Mouse (Mus musculus) skeletal muscle tissue, adult 2 months (tissue): ENCODE measurements around the gene Sox11.

Source experiments
- DNase-seq: peaks from one replicate; pipeline ENCODE4 v3.0.0-alpha.2; 2012; ENCODE audit warnings: low read depth, low spot score

The Sox11 gene

GRCm38 (mm10) chr12:27336801-27337200, 5.6 kb downstream of the Sox11 start:
- no peak for DNase-seq

DNA sequence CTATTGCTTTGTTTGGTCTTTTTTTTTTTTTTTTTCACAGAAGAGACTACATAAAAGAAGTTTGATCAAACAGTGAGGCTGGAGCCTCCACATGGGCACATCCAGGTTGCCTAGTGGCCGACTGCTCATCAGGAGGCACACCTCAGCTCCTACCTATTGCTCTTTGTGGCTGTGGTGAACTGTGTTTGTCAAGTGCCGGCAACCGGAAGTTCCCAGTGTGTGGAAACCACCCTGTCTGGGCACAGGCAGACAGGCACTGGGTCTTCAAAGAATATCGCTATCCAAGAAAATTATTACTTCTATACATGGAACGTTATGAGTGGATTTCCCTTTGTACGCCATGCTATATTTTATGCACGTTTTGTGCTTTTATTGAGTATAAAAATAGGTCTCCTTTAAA, 6.0 kb downstream of the Sox11 start:
- DNase-seq, result no peak

- DNase-seq, result no peak
Observed at GRCm38 (mm10) chr12:27335356-27336055, 6.9 kb downstream of the Sox11 start.

- no peak for DNase-seq
Observed at GRCm38 (mm10) chr12:27333590-27333989, 8.8 kb downstream of the Sox11 start.

GRCm38 (mm10) chr12:27323423-27323822, 19.0 kb downstream of the Sox11 start:
- DNase-seq, result no peak

GRCm38 (mm10) chr12:27320705-27321104, 21.7 kb downstream of the Sox11 start:
- DNase-seq, result no peak

DNA sequence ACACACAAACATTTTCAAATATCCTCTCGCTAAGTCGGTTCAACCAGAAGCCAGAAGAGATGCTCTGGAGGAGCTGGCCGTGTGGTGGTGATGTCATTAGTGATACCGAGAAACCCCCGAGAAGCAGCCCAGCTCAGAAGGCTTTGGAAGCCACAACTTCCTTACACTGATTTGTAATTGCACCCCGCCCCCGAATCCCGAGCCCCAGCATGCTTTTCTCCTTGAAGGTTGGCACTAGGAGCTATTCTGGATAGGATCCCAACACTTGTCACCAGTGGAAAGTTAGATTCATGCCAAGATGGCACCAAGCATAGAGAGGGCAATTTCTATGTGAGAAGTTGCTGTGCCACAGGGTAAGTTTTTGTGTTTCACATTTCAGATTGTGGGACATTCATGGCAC, 29.4 kb downstream of the Sox11 start:
- DNase-seq, result no peak

- DNase-seq, result no peak
Observed at GRCm38 (mm10) chr12:27311854-27312466, 30.4 kb downstream of the Sox11 start.

DNA sequence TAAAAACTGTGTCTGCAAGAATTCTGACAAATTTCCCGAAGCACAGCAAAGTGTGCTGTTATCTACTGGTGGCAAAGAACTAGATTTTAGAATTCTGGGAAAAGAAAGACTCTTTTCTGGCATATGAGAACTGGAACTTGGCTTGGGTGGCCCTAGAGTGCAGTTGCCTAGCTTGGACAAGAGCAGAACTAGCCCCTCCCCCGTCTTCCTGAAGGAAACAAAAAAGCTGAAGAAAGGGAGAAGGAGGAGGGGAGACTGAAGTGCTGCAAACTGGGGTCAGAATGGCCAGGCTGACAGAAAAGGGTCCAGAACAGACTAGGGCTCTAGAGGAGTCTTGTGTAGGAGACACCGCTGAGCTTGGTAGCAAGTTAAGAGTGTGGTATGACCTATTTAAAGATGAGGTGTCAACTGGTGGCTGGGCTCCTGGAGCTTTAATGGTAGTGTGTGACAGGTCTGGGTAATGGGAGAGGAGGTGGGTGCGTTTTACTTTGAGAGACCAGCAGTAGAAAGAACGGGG, 31.0 kb downstream of the Sox11 start:
- DNase-seq, result no peak

DNA sequence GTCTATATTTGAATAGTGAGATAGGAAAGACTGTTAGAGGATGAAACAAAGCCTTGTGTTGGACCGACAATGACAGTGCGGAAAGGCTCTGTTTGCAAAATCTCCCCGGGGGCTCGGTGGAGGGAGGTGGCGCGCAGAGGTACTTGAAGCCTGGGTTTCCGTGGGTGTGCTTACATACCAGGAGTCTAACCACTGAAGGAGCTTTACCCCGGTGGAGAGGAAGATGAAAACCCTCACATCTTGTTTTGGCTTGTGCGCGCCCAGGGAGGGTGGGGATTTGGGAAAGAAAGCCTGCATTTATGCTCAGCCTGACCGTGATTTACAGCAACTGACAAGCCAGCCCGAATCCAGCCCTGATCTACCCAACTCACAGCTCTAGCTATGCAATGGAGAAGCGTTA, 31.7 kb downstream of the Sox11 start:
- DNase-seq, result no peak

DNA sequence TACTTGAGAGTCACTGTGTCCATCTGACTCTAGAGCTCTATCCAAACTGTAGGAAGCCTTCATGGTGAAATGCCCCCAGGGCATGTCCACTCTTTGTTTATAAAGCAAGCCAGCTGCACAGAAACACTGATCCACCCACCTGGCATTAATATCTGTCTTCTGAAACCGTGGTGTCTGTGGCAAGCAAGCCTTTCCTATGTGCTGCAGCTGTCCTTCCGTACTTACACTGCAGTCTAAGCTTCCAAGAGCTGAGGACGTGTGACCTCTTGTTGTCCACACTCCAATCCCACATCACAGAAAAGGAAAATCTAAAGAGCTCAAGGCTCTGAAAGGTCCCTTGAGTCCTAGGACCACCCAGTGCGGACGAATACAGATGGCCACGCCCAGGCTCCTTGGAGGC, 32.4 kb downstream of the Sox11 start:
- no peak for DNase-seq

DNA sequence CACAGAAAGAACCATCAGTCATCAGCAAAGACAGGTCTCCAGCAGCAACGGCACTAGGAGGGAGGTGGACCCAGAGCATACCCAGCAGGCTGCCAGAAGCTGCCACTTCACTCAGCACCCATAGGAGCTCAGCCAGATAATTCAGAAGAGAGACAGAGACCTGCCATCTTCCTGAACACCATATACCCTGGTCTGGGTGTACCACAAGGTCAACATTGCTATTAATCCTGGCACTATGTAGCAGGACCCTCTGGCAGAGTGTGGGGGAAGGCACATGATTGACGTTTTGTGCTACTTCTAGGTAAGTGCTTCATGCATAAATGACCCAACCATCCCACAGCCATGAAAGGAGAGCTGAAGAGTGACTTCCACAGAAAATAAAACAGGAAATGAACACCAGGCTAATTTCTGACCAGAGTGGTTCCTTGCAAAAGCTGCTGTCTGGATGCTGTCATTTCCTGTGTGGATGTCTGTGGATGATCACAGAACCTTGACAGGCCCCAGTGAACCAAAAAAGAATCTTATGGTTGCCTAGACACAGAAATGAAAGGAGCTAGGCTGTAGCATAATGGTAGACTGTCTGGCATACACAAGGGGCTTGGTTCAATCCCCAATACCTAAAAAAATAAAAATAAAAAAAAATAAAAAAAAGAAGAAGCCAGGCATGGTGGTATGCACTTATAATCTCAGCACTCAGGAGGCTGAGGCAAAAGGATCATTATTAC, 37.5 kb downstream of the Sox11 start:
- no peak for DNase-seq

GRCm38 (mm10) chr12:27303190-27303589, 39.2 kb downstream of the Sox11 start:
- DNase-seq, result no peak

DNA sequence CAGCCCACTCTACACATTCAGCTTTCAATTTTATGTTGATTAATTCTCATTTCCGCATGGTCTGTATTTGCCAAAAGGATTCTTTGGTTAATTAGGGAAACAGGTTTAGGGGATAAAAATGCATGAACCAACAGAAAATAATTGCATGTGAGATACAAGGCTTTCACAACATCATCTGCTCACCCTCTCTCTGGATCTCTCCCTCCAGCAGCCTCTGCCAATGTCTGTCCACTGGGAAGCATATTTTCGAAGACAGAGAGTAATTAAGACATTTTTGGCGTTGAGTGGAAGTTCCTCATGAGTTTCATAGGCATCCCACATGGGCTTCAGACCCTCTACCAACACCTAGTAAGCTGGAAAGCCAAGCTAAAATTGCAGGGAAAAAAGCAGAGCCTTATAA, 43.7 kb downstream of the Sox11 start:
- DNase-seq, result no peak

DNA sequence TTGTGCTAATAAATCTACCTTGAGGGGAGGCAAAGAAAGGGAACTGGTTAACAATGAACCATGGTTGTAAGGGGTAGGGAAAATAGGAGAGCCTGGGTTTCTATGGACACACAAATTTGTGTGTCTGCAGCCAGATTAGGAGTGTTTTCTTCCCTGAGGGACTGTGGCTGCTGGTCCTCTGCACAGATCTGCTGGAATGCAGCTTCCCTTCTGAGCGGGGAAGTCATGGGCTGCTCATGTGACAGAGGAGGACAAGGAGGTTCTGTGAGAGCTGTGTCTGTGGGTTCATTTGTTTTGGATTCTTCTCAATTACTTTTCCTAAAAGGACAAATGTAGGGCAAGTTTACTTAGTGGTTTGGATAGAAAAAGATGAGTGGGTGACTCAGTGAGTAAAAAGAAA, 48.2 kb downstream of the Sox11 start:
- DNase-seq, result no peak

GRCm38 (mm10) chr12:27293736-27294135, 48.6 kb downstream of the Sox11 start:
- no peak for DNase-seq

- no peak for DNase-seq
Observed at GRCm38 (mm10) chr12:27293208-27293607, 49.2 kb downstream of the Sox11 start.
